Mouse (Mus musculus) layer of hippocampus, postnatal 14 days (tissue): ENCODE results near the gene Ms4a18. TPM values are rescaled to one million over a fixed set of nuclear protein-coding genes. Genes with fewer than 3 reads are reported as not detected.

Experiments used
- total RNA-seq, 2 experiments: library from RNA; stranded (reverse); gene quantifications; 2 replicates each; pipeline ENCODE4 v1.2.3; 2021

The Ms4a18 gene
- total RNA-seq, 2 experiments from 2014 or later, result not detected

Other genes with a start within 250 kb of the Ms4a18 start
- gene Cd6, start 188.0 kb downstream of the Ms4a18 start, total RNA-seq, result under 1 TPM; 0.14 to 0.41 TPM
- gene Slc15a3, start 178.3 kb downstream of the Ms4a18 start, total RNA-seq, result 1 to 10 TPM; 1.8 to 3.0 TPM
- gene Tmem132a, start 148.1 kb downstream of the Ms4a18 start, total RNA-seq, result 100 to 1,000 TPM; 221 to 224 TPM
- 10 to 100 TPM; 33.2 to 40.9 TPM for gene Tmem109, start 136.0 kb downstream of the Ms4a18 start, total RNA-seq
- 100 to 1,000 TPM; 198 to 203 TPM for gene Prpf19, start 122.8 kb downstream of the Ms4a18 start, total RNA-seq
- not detected for gene Zp1, start 97.4 kb downstream of the Ms4a18 start, total RNA-seq
- gene Ptgdr2, start 80.9 kb downstream of the Ms4a18 start, total RNA-seq, result under 1 TPM; 0.29 to 0.32 TPM
- gene Ccdc86, start 68.8 kb downstream of the Ms4a18 start, total RNA-seq, result 1 to 10 TPM; 8.9 to 9.5 TPM
- not detected for gene Ms4a10, start 43.4 kb downstream of the Ms4a18 start, total RNA-seq
- gene Ms4a15, start 24.8 kb downstream of the Ms4a18 start, total RNA-seq, result not detected
- not detected for gene Ms4a8a, start 63.1 kb upstream of the Ms4a18 start, total RNA-seq
- gene 1700017D01Rik, start 112.8 kb upstream of the Ms4a18 start, total RNA-seq, result not detected
- not detected for gene 1700025F22Rik, start 147.3 kb upstream of the Ms4a18 start, total RNA-seq
- gene Ms4a13, start 178.7 kb upstream of the Ms4a18 start, total RNA-seq, result not detected
- not detected for gene Ms4a12, start 214.4 kb upstream of the Ms4a18 start, total RNA-seq
- not detected for gene Ms4a1, start 248.2 kb upstream of the Ms4a18 start, total RNA-seq